Comparison of ENCODE assay signal across 9 mouse cellular contexts in genomic region chr1:133907949-133908658, GRCm38 (mm10). TPM values are rescaled to one million over a fixed set of nuclear protein-coding genes. Genes with fewer than 3 reads are reported as not detected.
DNase-seq lines count a peak whose midpoint lies in the region; ATAC-seq and TF ChIP-seq lines count a peak whose summit lies in the region.
"Had no signal": no experiment of that assay in that cellular context is flagged by ENCODE, and none has a peak within 500 bp of the region (broad histone marks: within the 10 kb centered on the region; RNA-seq: fewer than 3 reads in every experiment).

Optc (minus strand) TSS chr1:133907999.

- H3K27ac ChIP-seq in gastrocnemius, adult 2 months, result peak within 1 kb of the TSS; percentile 69
- H3K27ac ChIP-seq in MEL (ENCODE audit: control insufficient read depth, low read depth, low read length), result peak within 1 kb of the TSS; percentile 98
- peak within 1 kb of the TSS; percentile 77 for H3K27ac ChIP-seq in hindbrain, embryonic 11.5 days (ENCODE audit: low read depth, low read length)
- H3K27ac ChIP-seq in midbrain, embryonic 11.5 days (ENCODE audit: low read depth, low read length), result peak within 1 kb of the TSS; percentile 45
- H3K27ac ChIP-seq: macrophage had no signal

- no peaks in the 10 kb centered on the region for H3K27me3 ChIP-seq in MEL (ENCODE audit: control insufficient read depth in 1 of 2, insufficient read depth in 2 of 2, low read length in 2 of 2)
- H3K27me3 ChIP-seq in hindbrain, embryonic 11.5 days (ENCODE audit: control insufficient read depth, insufficient read depth, low read length), result no peaks in the 10 kb centered on the region; the same call in 1 of the 2 replicates
- no peaks in the 10 kb centered on the region for H3K27me3 ChIP-seq in midbrain, embryonic 11.5 days (ENCODE audit: control insufficient read depth, insufficient read depth, low read length)

- peaks cover 0 to 16% of the 10 kb centered on the region in 2 experiments; a peak in 2 of 4 replicates for H3K36me3 ChIP-seq in MEL (ENCODE audit: control insufficient read depth in 1 of 2, insufficient read depth in 2 of 2, low read length in 2 of 2)
- H3K36me3 ChIP-seq in hindbrain, embryonic 11.5 days (ENCODE audit: control insufficient read depth, insufficient read depth, low read length), result no peaks in the 10 kb centered on the region
- H3K36me3 ChIP-seq in midbrain, embryonic 11.5 days (ENCODE audit: control insufficient read depth, insufficient read depth, low read length), result no peaks in the 10 kb centered on the region

- intact Hi-C loops in gastrocnemius, adult 2 months (cut with DNase I), result no loop called here

- H3K4me3 ChIP-seq in gastrocnemius, adult 2 months, result peak within 1 kb of the TSS; percentile 71
- H3K4me3 ChIP-seq in MEL (ENCODE audit: control insufficient read depth in 1 of 2, insufficient read depth in 1 of 2, low read depth in 2 of 2, low read length in 2 of 2), result peak within 1 kb of the TSS; percentile 62 to 73
- H3K4me3 ChIP-seq in hindbrain, embryonic 11.5 days (ENCODE audit: low read depth, low read length), result peak within 1 kb of the TSS; percentile 34
- peak within 1 kb of the TSS; percentile 38 for H3K4me3 ChIP-seq in midbrain, embryonic 11.5 days (ENCODE audit: low read depth, low read length)

- no peak for TF ChIP-seq RAD21 in MEL (IDR thresholded peaks at IDR 0.05; ENCODE audit: low read depth, low read length)

- peaks cover 6 to 29% of the 10 kb centered on the region in 2 experiments; a peak in 3 of 4 replicates for H3K4me1 ChIP-seq in MEL (ENCODE audit: control insufficient read depth in 1 of 2, insufficient read depth in 2 of 2, low read length in 2 of 2)
- peaks cover 4% of the 10 kb centered on the region for H3K4me1 ChIP-seq in hindbrain, embryonic 11.5 days (replicated peaks; ENCODE audit: control insufficient read depth, insufficient read depth, low read length)
- peaks cover 18% of the 10 kb centered on the region for H3K4me1 ChIP-seq in midbrain, embryonic 11.5 days (ENCODE audit: control insufficient read depth, insufficient read depth, low read length)

- peak within 1 kb of the TSS; percentile 96 for H3K9ac ChIP-seq in MEL (ENCODE audit: control insufficient read depth, low read depth, low read length, poor library complexity, severe bottlenecking)
- H3K9ac ChIP-seq in hindbrain, embryonic 11.5 days (ENCODE audit: low read depth, low read length), result peak within 1 kb of the TSS; percentile 61
- peak within 1 kb of the TSS; percentile 66 for H3K9ac ChIP-seq in midbrain, embryonic 11.5 days (ENCODE audit: low read length)

- peak in 1 of 2 experiments; percentile 12; a peak in 1 of 4 replicates for TF ChIP-seq EP300 in MEL (IDR thresholded peaks at IDR 0.05; ENCODE audit: low read depth in 1 of 2, low read length in 2 of 2)

- WGBS in hindbrain, embryonic 11.5 days, result 4% methylated on average over 30 of the region's 30 CpGs
- 5% methylated on average over 30 of the region's 30 CpGs for WGBS in midbrain, embryonic 11.5 days

- ATAC-seq in hindbrain, embryonic 11.5 days (ENCODE audit: low FRiP score), result peak; percentile 86
- ATAC-seq in midbrain, embryonic 11.5 days (ENCODE audit: low FRiP score), result peak; percentile 78

- no peak for TF ChIP-seq CTCF in gastrocnemius, adult 2 months (IDR thresholded peaks at IDR 0.05)
- no peak for TF ChIP-seq CTCF in MEL (IDR thresholded peaks at IDR 0.05 in 2 of 3, conservative IDR thresholded peaks at IDR 0.05 in 1 of 3; ENCODE audit: control insufficient read depth in 1 of 3, insufficient read depth in 1 of 3, low read depth in 2 of 3, low read length in 3 of 3, poor library complexity in 1 of 3, severe bottlenecking in 1 of 3)

- H3K79me2 ChIP-seq in MEL (ENCODE audit: control insufficient read depth, insufficient read depth, low read length, poor library complexity), result peaks cover 2% of the 10 kb centered on the region; the same call in 1 of the 2 replicates

- no peak for TF ChIP-seq POLR2A in MEL (IDR thresholded peaks at IDR 0.05; ENCODE audit: control insufficient read depth in 1 of 2, insufficient read depth in 1 of 2, low read depth in 1 of 2, low read length in 2 of 2, poor library complexity in 1 of 2)

- peak; percentile 68 for DNase-seq in gastrocnemius, adult 2 months
- no peak for DNase-seq in gastrocnemius, adult 8-10 months (ENCODE audit: low spot score in 2 of 2)
- DNase-seq in MEL (ENCODE audit: low read depth, low spot score), result peak; percentile 89
- DNase-seq in embryo, embryonic 9.5 days (ENCODE audit: extremely low spot score), result peak; percentile 56
- DNase-seq in hindbrain, embryonic 11.5 days (ENCODE audit: low spot score), result peak; percentile 63
- DNase-seq in left cerebral cortex, adult 9 months (ENCODE audit: low spot score in 2 of 2), result peak; percentile 69 to 80
- peak; percentile 91 for DNase-seq in midbrain, embryonic 11.5 days (ENCODE audit: low spot score, missing footprints)
- peak; percentile 75 for DNase-seq in telencephalon, adult 2 months (ENCODE audit: low read depth, low spot score)

- peak within 1 kb of the TSS; percentile 80 for H3K4me2 ChIP-seq in hindbrain, embryonic 11.5 days (replicated peaks; ENCODE audit: low read depth, low read length)
- peak within 1 kb of the TSS; percentile 56 for H3K4me2 ChIP-seq in midbrain, embryonic 11.5 days

- H3K9me3 ChIP-seq in MEL (replicated peaks; ENCODE audit: insufficient read depth, low read length), result no peaks in the 10 kb centered on the region
- H3K9me3 ChIP-seq in hindbrain, embryonic 11.5 days (ENCODE audit: control insufficient read depth, low read length), result no peaks in the 10 kb centered on the region
- no peaks in the 10 kb centered on the region for H3K9me3 ChIP-seq in midbrain, embryonic 11.5 days (ENCODE audit: control insufficient read depth, low read length)

TF ChIP-seq in MEL, 35 proteins besides CTCF, POLR2A, EP300 and RAD21 (continues in another document):
- TF ChIP-seq TBP (IDR thresholded peaks at IDR 0.05; ENCODE audit: low read depth, low read length) (no peak), BHLHE40 (IDR thresholded peaks at IDR 0.05; ENCODE audit: borderline replicate concordance, low read depth, low read length) (peak; percentile 13; the same call in 1 of the 2 replicates), RCOR1 (IDR thresholded peaks at IDR 0.05; ENCODE audit: low read depth, low read length) (no peak), MAZ (IDR thresholded peaks at IDR 0.05; ENCODE audit: low read depth, low read length) (no peak; the same call in 1 of the 2 replicates), MYB (IDR thresholded peaks at IDR 0.05; ENCODE audit: low read depth, low read length) (no peak), MEF2A (IDR thresholded peaks at IDR 0.05; ENCODE audit: extremely low read depth, insufficient replicate concordance, low read depth, low read length, poor library complexity, severe bottlenecking) (no peak), POLR2AphosphoS2 (IDR thresholded peaks at IDR 0.05; ENCODE audit: low read length) (no peak), UBTF (IDR thresholded peaks at IDR 0.05; ENCODE audit: borderline replicate concordance, insufficient read depth, low read depth, low read length) (no peak), SMC3 (IDR thresholded peaks at IDR 0.05; ENCODE audit: low read depth, low read length) (no peak), CHD2 (IDR thresholded peaks at IDR 0.05; ENCODE audit: low read length) (no peak), GATA1 (IDR thresholded peaks at IDR 0.05; ENCODE audit: low read depth, low read length) (peak; percentile 17; the same call in 1 of the 2 replicates), ZNF384 (IDR thresholded peaks at IDR 0.05; ENCODE audit: low read depth, low read length) (no peak), GABPA (IDR thresholded peaks at IDR 0.05; ENCODE audit: low read depth, low read length) (no peak), ZMIZ1 (IDR thresholded peaks at IDR 0.05; ENCODE audit: low read depth, low read length) (no peak), SIN3A (IDR thresholded peaks at IDR 0.05; ENCODE audit: low read length) (peak; percentile 62), HCFC1 (IDR thresholded peaks at IDR 0.05; ENCODE audit: low read depth, low read length) (no peak), TAL1 (IDR thresholded peaks at IDR 0.05; ENCODE audit: low read length) (peak; percentile 63), TCF12 (IDR thresholded peaks at IDR 0.05; ENCODE audit: low read depth, low read length) (peak; percentile 45; the same call in 1 of the 2 replicates), ETS1 (IDR thresholded peaks at IDR 0.05; ENCODE audit: low read depth, low read length) (no peak), POLR2AphosphoS5 (IDR thresholded peaks at IDR 0.05; ENCODE audit: borderline replicate concordance, low read depth, low read length) (no peak), ZC3H11A (IDR thresholded peaks at IDR 0.05; ENCODE audit: low read depth, low read length) (no peak), CHD1 (IDR thresholded peaks at IDR 0.05; ENCODE audit: low read depth, low read length) (no peak), ELF1 (IDR thresholded peaks at IDR 0.05; ENCODE audit: low read depth, low read length) (no peak), NRF1 (IDR thresholded peaks at IDR 0.05; ENCODE audit: insufficient read depth, low read depth, low read length, poor library complexity, severe bottlenecking) (peak; percentile 72), USF2 (IDR thresholded peaks at IDR 0.05; ENCODE audit: borderline replicate concordance in 1 of 2, insufficient read depth in 1 of 2, low read depth in 1 of 2, low read length in 2 of 2) (no peak), NELFE (IDR thresholded peaks at IDR 0.05; ENCODE audit: low read depth, low read length) (no peak), JUND (IDR thresholded peaks at IDR 0.05; ENCODE audit: low read depth, low read length) (no peak), MYC (IDR thresholded peaks at IDR 0.05; ENCODE audit: low read depth, low read length) (no peak), KAT2A (conservative IDR thresholded peaks at IDR 0.05; ENCODE audit: low read depth, low read length) (no peak), MAX (IDR thresholded peaks at IDR 0.05; ENCODE audit: low read length) (peak; percentile 26; the same call in 1 of the 2 replicates), E2F4 (IDR thresholded peaks at IDR 0.05; ENCODE audit: borderline replicate concordance, low read depth, low read length) (no peak), MXI1 (IDR thresholded peaks at IDR 0.05; ENCODE audit: low read depth, low read length) (peak; percentile 70; the same call in 1 of the 2 replicates)

RNA-seq across cellular contexts. Expression of gene Optc, which starts in this region (rescaled TPM):
- total RNA-seq in gastrocnemius, adult 2 months (2021), result under 1 TPM in 1 of 2 experiments, not detected in 1; 0.13 TPM
- under 1 TPM in 1 of 4 experiments, not detected in 3; 0.29 TPM for total RNA-seq in gastrocnemius, adult 8-10 months (2022)
- 0.23 and 0.27 TPM in 2 replicates for total RNA-seq in MEL (2012; rRNA removed)
- under 1 TPM in 1 of 2 experiments, not detected in 1; 0.53 TPM for polyA plus RNA-seq in MEL (2012; ENCODE audit: insufficient read depth in 1 of 2, insufficient read length in 2 of 2, low read depth in 1 of 2, low replicate concordance in 2 of 2, missing spikeins in 1 of 2)
- 2.4 and 3.0 TPM in 2 replicates for polyA plus RNA-seq in hindbrain, embryonic 11.5 days (2014; fragmentation: Nextera tagmentation; extraction: Ambion mirVana)
- 1.6 and 1.9 TPM in 2 replicates for polyA plus RNA-seq in midbrain, embryonic 11.5 days (2014; fragmentation: Nextera tagmentation; extraction: Ambion mirVana)
- polyA plus RNA-seq: macrophage had no signal

Comparison
In these comparisons a context has a peak if more than half of its experiments do, and no peak if none do; other contexts are left out.
1. Peak in DNase-seq, H3K4me3 ChIP-seq and H3K27ac ChIP-seq in gastrocnemius, adult 2 months; RNA of the gene not detected or under 1 TPM.
2. Peak in DNase-seq, H3K4me3 ChIP-seq, H3K27ac ChIP-seq and H3K9ac ChIP-seq in MEL; RNA of the gene not detected or under 1 TPM.
3. DNase-seq: peak in embryo, embryonic 9.5 days (single experiment), hindbrain, embryonic 11.5 days (single experiment), left cerebral cortex, adult 9 months (2 of 2), midbrain, embryonic 11.5 days (single experiment) and telencephalon, adult 2 months (single experiment); none in gastrocnemius, adult 8-10 months (0 of 2).
4. H3K27ac ChIP-seq: peak in every context shown above with its lines; median percentile 98 in MEL; 77 in hindbrain, embryonic 11.5 days; 69 in gastrocnemius, adult 2 months; 45 in midbrain, embryonic 11.5 days.
5. Peak in every context shown above with its lines, with median percentiles within 50 percentile points of each other: H3K4me3 ChIP-seq and H3K9ac ChIP-seq.